Mouse (Mus musculus) liver, adult 2 months (tissue): ENCODE data around the gene Necap2.

Experiments used
- CTCF ChIP-seq: fragments of 200-500 bp; IDR thresholded peaks from 2 replicates; pipeline ENCODE4 v1.5.1; 2011; ENCODE audit warnings: low read depth, low read length, control low read depth
- POLR2A ChIP-seq: fragments of 200-500 bp; IDR thresholded peaks from 2 replicates; pipeline ENCODE4 v1.6.1; 2011; ENCODE audit warnings: low read length, control low read depth; ENCODE audit not compliant: insufficient read depth; ENCODE audit errors: extremely low read depth

DNA sequence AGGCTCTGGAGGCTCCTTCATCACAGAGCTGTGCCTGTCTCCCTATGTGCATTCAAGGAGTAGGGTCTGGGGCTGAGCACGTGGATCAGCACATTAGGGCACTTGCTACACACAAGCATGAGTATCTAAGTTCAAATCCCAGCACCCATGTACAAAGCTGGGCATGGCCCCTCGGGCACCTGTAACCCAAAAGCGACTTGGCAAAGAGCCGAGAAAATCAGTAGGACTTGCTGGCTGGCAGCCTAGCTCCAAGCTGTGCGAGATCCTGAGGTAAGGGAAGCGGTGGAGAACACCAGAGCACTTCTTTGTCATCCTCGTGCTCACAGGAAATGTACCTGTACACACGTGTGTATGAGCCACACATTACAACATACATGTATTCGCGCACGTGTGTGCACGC, 25.7 kb downstream of the Necap2 start:
- no peak for TF ChIP-seq CTCF
- TF ChIP-seq POLR2A: no peak
